Mouse (Mus musculus): ENCODE results near the gene Kdm4b.

DNA sequence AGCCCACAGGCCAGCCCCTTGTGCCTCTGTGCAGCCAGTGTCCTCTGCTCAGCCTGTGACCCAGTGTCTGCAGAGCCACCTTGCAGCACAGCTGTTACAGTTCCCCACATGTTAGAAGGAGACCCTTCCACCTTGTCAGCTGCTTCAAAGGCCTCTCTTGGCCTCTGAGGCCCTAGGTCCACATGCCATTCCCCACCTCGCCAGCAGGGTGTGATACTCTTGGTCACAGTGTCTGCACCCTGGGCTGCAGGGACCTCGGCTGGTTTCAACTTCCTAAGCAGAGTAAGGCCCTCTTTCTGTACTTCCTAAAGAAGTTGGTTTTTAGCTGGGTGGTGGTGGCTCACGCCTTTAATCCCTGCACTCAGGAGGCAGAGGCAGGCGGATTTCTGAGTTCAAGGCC, 13.0 kb downstream of the Kdm4b start:
- TF ChIP-seq CTCF (IDR thresholded peaks at IDR 0.05; ENCODE audit: low read depth, low read length) (peak; percentile 53), POLR2A (IDR thresholded peaks at IDR 0.05; ENCODE audit: insufficient read depth, low read length) (no peak), EP300 (IDR thresholded peaks at IDR 0.05; ENCODE audit: insufficient read depth, low read depth, low read length) (no peak)

Data from ES-Bruce4 (cell line).